12 mouse cellular contexts compared by ENCODE assay signal in the genomic region with DNA sequence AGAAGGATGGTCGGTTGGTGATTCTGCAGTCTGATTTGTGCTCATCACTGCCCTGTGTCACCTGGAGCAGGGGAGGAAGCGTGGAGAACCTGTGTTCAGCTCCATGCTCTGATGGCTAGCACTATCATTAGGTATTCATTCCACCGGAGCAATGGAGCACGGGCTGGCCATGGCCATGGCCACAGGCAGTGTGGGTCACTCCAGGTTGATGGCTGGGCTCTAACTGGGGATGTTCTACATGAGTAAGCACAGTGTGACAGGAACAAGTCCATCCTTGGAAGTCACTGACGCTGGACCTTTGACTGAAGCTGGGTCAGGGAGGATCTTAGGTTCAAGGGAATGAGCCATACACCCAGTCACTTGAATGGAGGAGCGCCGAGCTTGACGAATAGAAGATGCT.
"Had no signal": no experiment of that assay in that cellular context is flagged by ENCODE, and none has a peak within 500 bp of the region (broad histone marks: within the 10 kb centered on the region; RNA-seq: fewer than 3 reads in every experiment).

No protein-coding gene starts in this region.

- H3K9me3 ChIP-seq: limb, embryonic 12.5 days; liver, embryonic 13.5 days; lung, embryonic 15.5 days; midbrain, embryonic 12.5 days; neural tube, embryonic 15.5 days had no signal

- DNase-seq: layer of hippocampus, adult 9-11 months; layer of hippocampus, postnatal 36 days; liver; liver, embryonic 13.5 days; liver, postnatal 0 days had no signal

- H3K36me3 ChIP-seq: limb, embryonic 12.5 days; liver, embryonic 13.5 days; lung, embryonic 15.5 days; midbrain, embryonic 12.5 days; neural tube, embryonic 15.5 days had no signal

- H3K4me2 ChIP-seq: limb, embryonic 12.5 days; liver, embryonic 13.5 days; lung, embryonic 15.5 days; midbrain, embryonic 12.5 days; neural tube, embryonic 15.5 days had no signal

- H3K27me3 ChIP-seq: liver, embryonic 13.5 days had no signal

- ATAC-seq: intestine, embryonic 16.5 days; liver, postnatal 0 days had no signal

- H3K27ac ChIP-seq: limb, embryonic 12.5 days; liver, embryonic 13.5 days; lung, embryonic 15.5 days; midbrain, embryonic 12.5 days; neural tube, embryonic 15.5 days; stomach, postnatal 0 days had no signal

- H3K4me3 ChIP-seq: limb, embryonic 12.5 days; liver, embryonic 13.5 days; lung, embryonic 15.5 days; midbrain, embryonic 12.5 days; myocyte; neural tube, embryonic 15.5 days had no signal

- H3K9ac ChIP-seq: limb, embryonic 12.5 days; liver, embryonic 13.5 days; liver, postnatal 0 days; lung, embryonic 15.5 days; midbrain, embryonic 12.5 days; neural tube, embryonic 15.5 days had no signal
